Mouse (Mus musculus): ENCODE data around the gene Prkn.

DNA sequence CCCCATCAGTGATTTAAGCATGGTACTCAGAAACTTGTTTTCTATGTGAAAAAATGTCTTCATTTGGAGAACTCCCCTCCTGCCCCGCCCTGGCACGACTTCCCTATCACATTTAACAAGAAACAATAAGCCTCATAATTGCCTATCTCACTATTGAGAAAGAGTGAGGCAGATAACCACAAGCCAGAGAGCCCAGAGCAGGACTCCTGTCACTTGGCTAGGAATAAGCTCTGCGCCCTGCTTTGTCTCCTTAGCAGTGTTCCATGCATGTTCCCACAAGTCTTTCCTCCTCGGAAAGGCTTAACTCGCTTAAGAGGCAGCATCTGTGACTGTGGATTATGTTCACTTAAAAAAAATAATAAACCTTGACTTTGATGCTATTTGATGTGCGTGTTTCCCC is 798.3 kb downstream of the Prkn start:
- no peak for TF ChIP-seq CTCF (IDR thresholded peaks at IDR 0.05)
- TF ChIP-seq POLR2A (IDR thresholded peaks at IDR 0.05; ENCODE audit: insufficient read depth, low read depth, low read length) = no peak
